Mouse (Mus musculus) cerebellum, postnatal 36 days (tissue): Measurements from ENCODE around the gene Ttll8.

Experiments
- DNase-seq, 2 experiments: peaks; one replicate each; pipeline ENCODE4 v3.0.0; 2021 to 2022; ENCODE audit warnings: mixed read lengths in 2 of 2

Ttll8 gene

GRCm38 (mm10) chr15:88859206-88859970 lies 94.8 kb downstream of the Ttll8 start:
- no peak for DNase-seq

- no peak for DNase-seq
Observed at GRCm38 (mm10) chr15:88858707-88859106, 95.5 kb downstream of the Ttll8 start.

DNA sequence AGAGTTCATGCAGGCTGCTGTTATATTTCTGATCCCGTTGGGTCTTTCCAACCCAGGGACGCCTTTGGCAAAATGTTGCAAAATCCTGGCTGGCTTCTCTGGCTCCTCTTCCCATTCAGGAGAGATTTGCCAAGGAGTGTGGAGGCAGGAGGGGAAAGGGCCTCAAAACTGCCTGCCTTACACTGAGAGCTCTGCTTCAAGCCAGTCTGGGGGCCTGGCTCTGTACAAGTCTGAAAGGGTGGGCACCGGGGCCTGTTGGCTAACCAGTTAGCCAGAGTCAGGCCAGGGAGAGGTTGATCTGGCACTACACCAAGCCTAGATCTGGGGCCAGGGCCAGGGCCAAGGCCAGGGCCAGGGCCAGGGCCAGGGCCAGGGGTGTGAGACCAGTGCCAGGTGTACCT lies 96.1 kb downstream of the Ttll8 start:
- DNase-seq: peak; percentile 59 to 60

- no peak for DNase-seq
Observed at GRCm38 (mm10) chr15:88857361-88857760, 96.9 kb downstream of the Ttll8 start.

DNA sequence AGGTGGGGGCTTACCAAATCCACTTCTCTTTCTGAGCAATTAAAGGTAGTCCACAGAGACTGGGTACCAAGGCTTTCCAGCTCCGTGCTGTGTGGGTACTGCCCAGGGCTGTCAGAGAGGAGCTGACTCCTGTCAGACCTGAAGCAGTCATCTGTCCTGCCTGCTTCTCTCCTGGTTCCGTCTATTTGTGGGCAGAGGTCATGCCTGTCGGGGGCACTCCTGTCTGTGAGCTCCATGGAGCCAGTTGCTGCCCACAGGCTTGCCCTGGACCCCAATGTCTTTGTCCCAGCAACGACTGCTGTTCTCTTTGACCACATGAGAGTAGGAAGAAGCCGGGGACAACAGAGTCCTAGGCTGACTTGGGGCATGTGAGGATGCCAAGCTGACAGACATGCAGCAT lies 97.6 kb downstream of the Ttll8 start:
- DNase-seq: no peak

DNA sequence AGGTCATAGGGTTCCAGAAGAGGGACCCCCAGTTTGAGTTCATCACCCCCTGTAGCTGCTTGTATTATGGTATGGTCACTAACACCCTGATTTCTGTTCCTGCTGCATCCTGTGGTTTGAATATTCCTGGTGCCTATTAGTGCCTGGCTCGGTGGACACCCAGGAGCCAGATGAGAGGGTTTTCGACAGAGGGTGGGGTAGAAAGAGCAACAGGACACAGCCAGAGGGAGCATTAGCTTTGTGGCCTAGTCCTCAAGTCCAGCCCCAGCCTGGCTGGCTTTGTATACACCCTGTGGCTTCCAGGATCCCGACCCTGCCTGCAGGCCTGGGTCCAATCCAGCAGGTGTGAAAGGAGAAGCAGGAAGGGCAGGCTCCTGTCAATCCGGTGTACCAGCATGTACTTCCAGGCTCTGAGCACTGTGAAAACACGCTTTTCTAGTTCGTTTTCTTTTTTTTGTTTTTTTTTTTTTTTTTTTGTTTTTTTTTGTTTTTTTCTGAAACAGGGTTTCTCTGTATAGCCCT lies 98.3 kb downstream of the Ttll8 start:
- no peak for DNase-seq

GRCm38 (mm10) chr15:88854969-88855830 lies 99.0 kb downstream of the Ttll8 start:
- no peak for DNase-seq

DNA sequence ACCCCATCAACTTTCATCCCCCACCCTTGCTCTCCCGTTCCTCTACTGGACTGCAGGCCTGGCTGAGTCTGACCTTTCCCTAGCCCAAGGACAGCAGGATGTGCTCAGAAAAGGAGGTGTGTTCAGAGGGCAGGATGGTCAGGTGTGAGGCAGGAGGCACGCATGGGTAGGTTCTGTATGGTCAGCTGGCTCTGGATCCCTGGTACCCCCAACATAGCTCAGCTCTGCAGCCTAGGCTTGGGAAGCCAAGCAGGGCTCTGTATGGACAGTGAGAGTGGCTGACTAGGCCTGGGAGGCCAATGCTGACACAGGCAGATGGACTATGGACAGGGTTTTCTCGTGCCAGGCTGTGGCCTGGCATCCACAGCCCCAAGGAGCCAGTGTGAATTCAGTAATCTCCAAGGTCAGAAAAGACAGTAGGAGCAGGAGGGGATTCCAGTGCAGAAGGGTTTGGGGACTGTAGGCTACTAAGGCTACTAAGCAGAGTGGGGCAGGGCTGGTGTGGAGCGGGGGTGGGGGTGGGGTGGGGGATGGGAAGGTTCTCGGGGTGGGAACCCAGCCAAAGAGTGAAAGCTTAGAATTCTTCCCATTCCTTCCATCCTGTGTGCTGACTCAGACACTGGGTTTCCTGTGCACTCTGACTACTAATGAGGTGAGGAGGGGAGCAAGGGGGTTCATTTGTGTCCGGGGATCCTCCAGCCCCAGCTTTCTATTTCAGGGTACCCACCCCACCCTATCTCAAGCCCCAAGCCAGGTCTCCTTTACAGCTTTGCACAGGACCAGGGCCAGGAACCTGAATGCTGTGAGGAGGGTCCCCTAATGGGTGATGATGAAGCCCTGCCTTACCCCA lies 99.9 kb downstream of the Ttll8 start:
- DNase-seq: peak in 1 of 2 experiments; percentile 48

GRCm38 (mm10) chr15:88853106-88853505 lies 101.1 kb downstream of the Ttll8 start:
- DNase-seq: no peak

DNA sequence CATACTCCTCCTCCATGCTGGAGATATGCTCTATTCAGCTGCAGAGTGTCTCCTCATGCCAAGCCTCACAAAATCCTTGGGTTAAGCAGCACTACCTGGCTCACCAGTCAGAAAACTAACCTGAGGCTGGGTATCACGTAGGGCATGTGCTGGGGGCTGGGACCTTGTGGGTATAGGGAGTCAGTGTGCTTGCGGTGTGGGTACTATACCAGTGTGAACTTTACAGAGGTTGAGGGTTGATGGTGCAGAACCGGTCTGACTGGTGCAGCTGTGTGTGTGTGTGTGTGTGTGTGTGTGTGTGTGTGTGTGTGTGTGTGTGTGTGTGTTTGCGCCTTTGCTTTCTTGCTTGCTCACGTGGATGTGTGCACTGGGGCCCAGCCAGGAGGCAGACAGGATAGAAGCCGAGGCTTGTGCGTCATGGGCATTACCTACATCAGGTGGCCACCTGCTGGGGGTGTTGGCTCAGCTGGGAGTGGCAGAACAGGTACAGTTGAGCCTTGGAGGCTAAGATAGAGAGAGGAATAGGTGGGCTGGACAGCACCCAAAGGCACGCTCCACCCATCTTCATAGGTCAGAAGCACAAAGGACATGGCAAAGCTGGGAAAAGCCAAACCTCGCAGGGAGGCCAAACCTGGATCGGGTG lies 102.6 kb downstream of the Ttll8 start:
- peak in 1 of 2 experiments; percentile 7 for DNase-seq

DNA sequence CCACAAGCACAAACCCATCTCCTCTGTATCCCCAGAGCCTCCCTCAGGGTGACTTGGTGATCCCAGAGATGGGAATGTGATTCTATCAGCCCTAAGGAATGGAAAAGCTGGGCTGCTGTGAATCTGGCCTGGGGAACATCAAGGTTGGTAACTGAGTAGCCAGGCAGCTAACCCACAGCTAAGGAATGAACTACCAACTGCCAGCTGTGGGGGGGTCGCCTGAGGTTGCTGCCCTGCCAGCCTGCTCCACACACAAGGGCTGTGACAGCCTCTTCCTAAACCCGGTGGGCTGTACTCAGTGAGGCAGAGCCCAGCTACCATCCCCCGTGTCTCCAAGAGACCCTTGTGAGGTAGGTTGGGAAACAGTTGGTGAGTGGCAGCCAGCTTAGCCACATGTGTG lies 103.1 kb downstream of the Ttll8 start:
- DNase-seq: no peak

- DNase-seq: peak; percentile 80 to 85
Observed at GRCm38 (mm10) chr15:88850146-88850826, 103.9 kb downstream of the Ttll8 start.

DNA sequence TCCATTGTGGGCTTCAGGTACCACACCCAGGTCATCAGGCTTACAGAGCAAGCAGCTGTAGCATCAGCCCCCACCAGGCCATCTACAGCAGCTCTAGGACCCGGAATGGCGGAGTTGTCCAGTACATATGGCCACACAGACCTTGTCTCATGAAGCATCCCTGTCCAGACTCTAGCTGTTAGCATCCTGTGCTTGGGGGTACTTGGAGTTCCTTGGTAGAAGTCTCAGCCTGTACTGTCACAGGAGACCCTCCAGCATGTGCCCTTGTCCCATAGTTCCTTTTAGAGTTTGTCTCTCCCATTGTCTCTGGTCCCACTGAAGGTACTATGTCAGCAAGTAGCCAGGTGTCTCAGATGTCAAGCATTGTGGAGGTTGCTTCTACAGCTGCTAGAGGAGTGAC lies 104.6 kb downstream of the Ttll8 start:
- DNase-seq: no peak

- no peak for DNase-seq
Observed at GRCm38 (mm10) chr15:88848661-88849060, 105.6 kb downstream of the Ttll8 start.

- DNase-seq: no peak
Observed at GRCm38 (mm10) chr15:88844966-88845365, 109.3 kb downstream of the Ttll8 start.

DNA sequence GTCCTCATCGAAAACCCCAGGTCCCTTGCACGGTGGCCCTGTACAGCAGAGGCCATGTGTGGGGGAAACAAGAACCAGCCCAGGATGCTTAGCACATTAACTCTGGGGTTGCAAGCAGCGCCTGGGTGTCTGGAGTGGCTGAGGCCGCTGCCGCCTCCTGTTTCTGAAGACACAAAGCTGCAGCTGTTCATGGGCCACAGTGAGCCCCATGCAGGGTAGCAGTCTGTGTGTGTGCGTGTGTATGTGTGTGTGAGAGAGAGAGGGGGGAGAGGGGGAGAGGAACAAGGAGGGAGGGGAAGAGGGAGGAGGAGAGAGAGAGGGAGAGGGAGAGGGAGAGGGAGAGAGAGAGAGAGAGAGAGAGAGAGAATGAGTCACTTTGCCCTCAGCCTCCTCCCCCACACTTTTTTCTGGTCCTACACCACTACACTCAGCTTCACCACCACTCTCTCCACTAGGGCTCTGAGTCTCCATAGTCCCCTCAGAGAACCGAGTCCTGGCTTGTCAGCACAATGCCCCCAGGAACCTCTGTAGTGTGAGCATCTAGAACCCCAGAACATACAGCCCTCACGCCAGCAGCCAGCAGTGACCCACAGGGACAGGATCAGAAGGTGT lies 110.6 kb downstream of the Ttll8 start:
- no peak for DNase-seq

DNA sequence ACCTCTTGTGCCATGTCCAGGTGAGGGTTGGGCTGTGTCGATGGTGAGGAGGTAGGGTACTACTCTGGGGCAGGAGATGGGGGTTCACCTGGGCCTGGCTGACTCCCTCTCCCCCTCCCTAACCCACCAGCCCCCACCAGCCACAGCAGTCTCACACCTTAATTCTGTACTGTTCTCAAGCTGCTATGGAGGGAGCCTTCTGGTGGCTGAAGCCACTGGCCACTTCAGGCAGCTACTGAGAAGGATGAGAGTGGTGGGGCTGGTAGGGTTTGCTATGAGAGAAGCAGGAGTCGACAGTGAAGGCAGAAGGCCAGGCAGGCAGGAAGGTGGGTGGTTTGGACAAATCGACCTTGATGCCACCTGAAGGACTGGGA lies 111.9 kb downstream of the Ttll8 start:
- no peak for DNase-seq

GRCm38 (mm10) chr15:88841580-88842299 lies 112.5 kb downstream of the Ttll8 start:
- DNase-seq: peak; percentile 83 to 86

GRCm38 (mm10) chr15:88841160-88841559 lies 113.1 kb downstream of the Ttll8 start:
- DNase-seq: no peak
